Mouse (Mus musculus) ES-E14 (cell line): ENCODE results near the gene Calml3.

Experiments used
- CHD2 ChIP-seq: IDR thresholded peaks from 2 replicates; pipeline ENCODE4 v1.6.1; 2014; ENCODE audit warnings: mild to moderate bottlenecking, low read depth, low read length, inconsistent platforms
- ZC3H11A ChIP-seq: IDR thresholded peaks from 2 replicates; pipeline ENCODE4 v1.6.1; 2012; ENCODE audit warnings: low read depth, mild to moderate bottlenecking, inconsistent platforms, low read length, borderline replicate concordance

- TF ChIP-seq ZC3H11A (no peak), CHD2 (no peak)
Measured at GRCm38 (mm10) chr13:3805132-3805531, 1.0 kb upstream of the Calml3 start.
